Mouse (Mus musculus) intestine, embryonic 16.5 days (tissue): ENCODE measurements around the gene Kpna1. TPM values are rescaled to one million over a fixed set of nuclear protein-coding genes. Genes with fewer than 3 reads are reported as not detected.

Source experiments
- ATAC-seq: fragments of 200-750 bp; cut with Nextera tagmentation; 2 replicates; pipeline ENCODE4 v1.8.0; 2017; ENCODE audit warnings: moderate TSS enrichment, moderate library complexity
- H3K27ac ChIP-seq: fragments of 300-500 bp; sonication (generic); 2 replicates; pipeline ENCODE4 v1.5.1; 2014; ENCODE audit warnings: mild to moderate bottlenecking, low read length
- H3K27me3 ChIP-seq: fragments of 300-500 bp; sonication (generic); replicated peaks from 2 replicates; pipeline ENCODE4 v1.6.1; 2014; ENCODE audit warnings: low read length, control low read depth, mixed read lengths; ENCODE audit not compliant: control insufficient read depth, insufficient read depth
- H3K36me3 ChIP-seq: fragments of 300-500 bp; sonication (generic); 2 replicates; pipeline ENCODE4 v1.6.1; 2014; ENCODE audit warnings: low read length, control low read depth; ENCODE audit not compliant: control insufficient read depth, insufficient read depth
- H3K4me1 ChIP-seq: fragments of 300-500 bp; sonication (generic); 2 replicates; pipeline ENCODE4 v1.6.1; 2014; ENCODE audit warnings: low read length, control low read depth, mixed read lengths; ENCODE audit not compliant: control insufficient read depth, insufficient read depth
- H3K4me2 ChIP-seq: fragments of 300-500 bp; sonication (generic); 2 replicates; pipeline ENCODE4 v1.6.1; 2014; ENCODE audit warnings: low read depth, low read length, control low read depth
- H3K4me3 ChIP-seq: fragments of 300-500 bp; sonication (generic); 2 replicates; pipeline ENCODE4 v1.5.1; 2014; ENCODE audit warnings: mild to moderate bottlenecking, low read length
- H3K9ac ChIP-seq: fragments of 300-500 bp; sonication (generic); 2 replicates; pipeline ENCODE4 v1.6.1; 2014; ENCODE audit warnings: low read depth, low read length
- H3K9me3 ChIP-seq: fragments of 300-500 bp; sonication (generic); 2 replicates; pipeline ENCODE4 v1.6.1; 2016; ENCODE audit warnings: low read length, control low read depth; ENCODE audit not compliant: control insufficient read depth
- WGBS: fragments of 180-500 bp; shearing (Covaris S2); extraction: QIAGEN DNeasy Blood & Tissue Kit; methylation state at CpG from one replicate; pipeline ENCODE4 v1.1.7; 2014; 5-methylcytosine and 5-hydroxymethylcytosine counted together
- polyA plus RNA-seq: library from polyadenylated mRNA; unstranded; fragments of >200 nt; fragmentation: Nextera tagmentation; extraction: Ambion mirVana; gene quantifications from 2 replicates; pipeline ENCODE4 v1.2.1, GENCODE M21; 2015

Gene Kpna1
- polyA plus RNA-seq, 1 experiment from 2014 or later: 31.6 TPM

- WGBS: 27% methylated on average over 8 of the region's 8 CpGs
- H3K4me2 ChIP-seq: peak overlapping the region; percentile 59
- peak overlapping the region; percentile 91 for H3K9ac ChIP-seq
- no peaks in the 10 kb centered on the region for H3K27me3 ChIP-seq
- ATAC-seq: no peak
- no peaks in the 10 kb centered on the region for H3K36me3 ChIP-seq
- peak overlapping the region; percentile 99 for H3K27ac ChIP-seq
- no peaks in the 10 kb centered on the region for H3K9me3 ChIP-seq
- H3K4me3 ChIP-seq: peak overlapping the region; percentile 64
- H3K4me1 ChIP-seq: peaks cover 10% of the 10 kb centered on the region
Observed at GRCm38 (mm10) chr16:36072410-36073011, 94.0 kb downstream of the Kpna1 start.

- no peaks in the 10 kb centered on the region for H3K9me3 ChIP-seq
- H3K4me1 ChIP-seq: peaks cover 2% of the 10 kb centered on the region; the same call in 1 of the 2 replicates
- no peaks in the 10 kb centered on the region for H3K27me3 ChIP-seq
- no peak overlapping the region for H3K4me2 ChIP-seq
- peak overlapping the region; percentile 60; the same call in 1 of the 2 replicates for H3K27ac ChIP-seq
- no peak for ATAC-seq
- no peak overlapping the region for H3K9ac ChIP-seq
- H3K36me3 ChIP-seq: no peaks in the 10 kb centered on the region
- 78% methylated on average over 3 of the region's 3 CpGs for WGBS
- no peak overlapping the region for H3K4me3 ChIP-seq
Observed at GRCm38 (mm10) chr16:36074772-36075171, 96.2 kb downstream of the Kpna1 start.

GRCm38 (mm10) chr16:36079916-36080315, 101.4 kb downstream of the Kpna1 start:
- Histone ChIP-seq H3K9me3 (no peaks in the 10 kb centered on the region), H3K27me3 (no peaks in the 10 kb centered on the region), H3K27ac (no peak overlapping the region), H3K36me3 (0 out of 2 replicates have a peak, but pooled peaks cover 3% of the 10 kb centered on the region), H3K4me1 (no peaks in the 10 kb centered on the region), H3K4me2 (no peak overlapping the region), H3K9ac (no peak overlapping the region), H3K4me3 (no peak overlapping the region)
- ATAC-seq: no peak
- 97% methylated on average over 3 of the region's 3 CpGs for WGBS

Other genes starting within 250 kb of the Kpna1 start
- 7.8 and 11.8 TPM in 2 replicates for gene Dirc2, start 209.4 kb upstream of the Kpna1 start, polyA plus RNA-seq
- 14.6 and 15.9 TPM in 2 replicates for gene Hspbap1, start 208.4 kb upstream of the Kpna1 start, polyA plus RNA-seq
- gene Parp14, start 107.2 kb upstream of the Kpna1 start, polyA plus RNA-seq: 2.2 TPM in 2 replicates
- 13.0 and 15.5 TPM in 2 replicates for gene Parp9, start 40.3 kb upstream of the Kpna1 start, polyA plus RNA-seq
- gene Dtx3l, start 39.6 kb upstream of the Kpna1 start, polyA plus RNA-seq: 8.5 and 9.2 TPM in 2 replicates
- gene Wdr5b, start 62.4 kb downstream of the Kpna1 start, polyA plus RNA-seq: 5.7 and 5.9 TPM in 2 replicates
- gene Fam162a, start 92.8 kb downstream of the Kpna1 start, polyA plus RNA-seq: 513 and 517 TPM in 2 replicates
- 104 and 121 TPM in 2 replicates for gene Ccdc58, start 92.9 kb downstream of the Kpna1 start, polyA plus RNA-seq
- not detected in 2 replicates for gene Csta1, start 152.5 kb downstream of the Kpna1 start, polyA plus RNA-seq
- 1.1 TPM in 1 of 2 replicates, not detected in the other for gene Stfa2l1, start 178.1 kb downstream of the Kpna1 start, polyA plus RNA-seq
- gene Gm5483, start 205.5 kb downstream of the Kpna1 start, polyA plus RNA-seq: 1.6 and 2.4 TPM in 2 replicates
- gene Gm5416, start 231.7 kb downstream of the Kpna1 start, polyA plus RNA-seq: not detected in 2 replicates
- 0.39 and 1.2 TPM in 2 replicates for gene 2010005H15Rik, start 242.7 kb downstream of the Kpna1 start, polyA plus RNA-seq